Mouse (Mus musculus): ENCODE results near the gene Oasl1.

- no peak for TF ChIP-seq POLR2A (IDR thresholded peaks at IDR 0.05; ENCODE audit: insufficient read depth, low read length)
- no peak for TF ChIP-seq CTCF (IDR thresholded peaks at IDR 0.05; ENCODE audit: low read depth, low read length)
- TF ChIP-seq EP300 (IDR thresholded peaks at IDR 0.05; ENCODE audit: insufficient read depth, low read depth, low read length), result no peak
Measured at GRCm38 (mm10) chr5:114973131-114973530, 50.1 kb downstream of the Oasl1 start.

Data from ES-Bruce4 (cell line).